Mouse (Mus musculus) MEL (cell line): ENCODE data around the gene Rasl11b.

Source experiments
- CTCF ChIP-seq, 3 experiments: IDR thresholded peaks in 2 of 3; conservative IDR thresholded peaks in 1 of 3; 2 replicates each; pipeline ENCODE4 v1.5.1; 2011 to 2012; ENCODE audit warnings: low read length in 3 of 3, low read depth in 2 of 3, mild to moderate bottlenecking in 2 of 3, improper control_type of control experiment in 1 of 3, inconsistent platforms in 1 of 3, mixed read lengths in 1 of 3, moderate library complexity in 1 of 3; ENCODE audit not compliant: control insufficient read depth in 1 of 3, insufficient read depth in 1 of 3, poor library complexity in 1 of 3, severe bottlenecking in 1 of 3
- EP300 ChIP-seq, 2 experiments: IDR thresholded peaks; 2 replicates each; pipeline ENCODE4 v1.6.1; 2011; ENCODE audit warnings: improper control_type of control experiment in 2 of 2, low read length in 2 of 2, low read depth in 1 of 2, mild to moderate bottlenecking in 1 of 2
- MAZ ChIP-seq: IDR thresholded peaks from 2 replicates; pipeline ENCODE4 v1.6.1; 2012; ENCODE audit warnings: low read depth, mild to moderate bottlenecking, inconsistent platforms, low read length, improper control_type of control experiment
- MXI1 ChIP-seq: IDR thresholded peaks from 2 replicates; pipeline ENCODE4 v1.6.1; 2011; ENCODE audit warnings: mild to moderate bottlenecking, low read depth, low read length, improper control_type of control experiment
- POLR2A ChIP-seq, 2 experiments: IDR thresholded peaks; 2 replicates each; pipeline ENCODE4 v1.6.1; 2011 to 2012; ENCODE audit warnings: low read length in 2 of 2, mild to moderate bottlenecking in 2 of 2, control low read depth in 1 of 2, improper control_type of control experiment in 1 of 2, low read depth in 1 of 2, moderate library complexity in 1 of 2; ENCODE audit not compliant: control insufficient read depth in 1 of 2, insufficient read depth in 1 of 2, poor library complexity in 1 of 2
- RAD21 ChIP-seq: IDR thresholded peaks from 2 replicates; pipeline ENCODE4 v1.6.1; 2011; ENCODE audit warnings: mild to moderate bottlenecking, low read depth, low read length, improper control_type of control experiment
- USF2 ChIP-seq, 2 experiments: IDR thresholded peaks; 2 replicates each; pipeline ENCODE4 v1.6.1; 2011 to 2012; ENCODE audit warnings: improper control_type of control experiment in 2 of 2, low read length in 2 of 2, borderline replicate concordance in 1 of 2, inconsistent platforms in 1 of 2, low read depth in 1 of 2, mild to moderate bottlenecking in 1 of 2; ENCODE audit not compliant: insufficient read depth in 1 of 2

- TF ChIP-seq EP300 (IDR thresholded peaks at IDR 0.05; ENCODE audit: low read depth in 1 of 2, low read length in 2 of 2) = no peak
- TF ChIP-seq MXI1 = no peak
- no peak for TF ChIP-seq POLR2A (IDR thresholded peaks at IDR 0.05; ENCODE audit: control insufficient read depth in 1 of 2, insufficient read depth in 1 of 2, low read depth in 1 of 2, low read length in 2 of 2, poor library complexity in 1 of 2)
- no peak for TF ChIP-seq CTCF (IDR thresholded peaks at IDR 0.05 in 2 of 3, conservative IDR thresholded peaks at IDR 0.05 in 1 of 3; ENCODE audit: control insufficient read depth in 1 of 3, insufficient read depth in 1 of 3, low read depth in 2 of 3, low read length in 3 of 3, poor library complexity in 1 of 3, severe bottlenecking in 1 of 3)
- TF ChIP-seq RAD21 = no peak
- TF ChIP-seq USF2 (IDR thresholded peaks at IDR 0.05; ENCODE audit: borderline replicate concordance in 1 of 2, insufficient read depth in 1 of 2, low read depth in 1 of 2, low read length in 2 of 2) = no peak
- TF ChIP-seq MAZ = no peak
Measured at GRCm38 (mm10) chr5:74205509-74205908, 10.4 kb downstream of the Rasl11b start.
